Mouse (Mus musculus) hindbrain, embryonic 14.5 days (tissue): Measurements from ENCODE around the gene Ddc. TPM values are rescaled to one million over a fixed set of nuclear protein-coding genes. Genes with fewer than 3 reads are reported as not detected.

Source experiments
- ATAC-seq: fragments of 200-750 bp; cut with Nextera tagmentation; 2 replicates; pipeline ENCODE4 v1.8.0; 2017; ENCODE audit warnings: moderate number of reproducible peaks, mild to moderate bottlenecking, moderate TSS enrichment, moderate library complexity; ENCODE audit not compliant: low FRiP score
- DNase-seq: peaks from one replicate; pipeline ENCODE4 v3.0.0-alpha.2; 2015; ENCODE audit warnings: low spot score
- H3K27ac ChIP-seq: fragments of 300-500 bp; sonication (generic); 2 replicates; pipeline ENCODE4 v1.5.1; 2014; ENCODE audit warnings: mild to moderate bottlenecking, moderate library complexity
- H3K27me3 ChIP-seq: fragments of 300-500 bp; sonication (generic); 2 replicates; pipeline ENCODE4 v1.6.1; 2014; ENCODE audit warnings: mild to moderate bottlenecking, low read length, mixed read lengths; ENCODE audit not compliant: control insufficient read depth, insufficient read depth
- H3K36me3 ChIP-seq: fragments of 300-500 bp; sonication (generic); replicated peaks from 2 replicates; pipeline ENCODE4 v1.6.1; 2014; ENCODE audit not compliant: control insufficient read depth, insufficient read depth
- H3K4me1 ChIP-seq: fragments of 300-500 bp; sonication (generic); replicated peaks from 2 replicates; pipeline ENCODE4 v1.6.1; 2014; ENCODE audit warnings: antibody characterized with exemption, low read length, mixed read lengths; ENCODE audit not compliant: control insufficient read depth, insufficient read depth
- H3K4me2 ChIP-seq: fragments of 300-500 bp; sonication (generic); replicated peaks from 2 replicates; pipeline ENCODE4 v1.6.1; 2014; ENCODE audit warnings: mild to moderate bottlenecking, moderate library complexity
- H3K4me3 ChIP-seq: fragments of 300-500 bp; sonication (generic); replicated peaks from 2 replicates; pipeline ENCODE4 v1.5.1; 2014; ENCODE audit warnings: mild to moderate bottlenecking, low read length
- H3K9ac ChIP-seq: fragments of 300-500 bp; sonication (generic); 2 replicates; pipeline ENCODE4 v1.6.1; 2014
- H3K9me3 ChIP-seq: fragments of 300-500 bp; sonication (generic); 2 replicates; pipeline ENCODE4 v1.6.1; 2016; ENCODE audit warnings: low read length; ENCODE audit not compliant: control insufficient read depth
- WGBS: fragments of 180-500 bp; shearing (Covaris S2); extraction: QIAGEN DNeasy Blood & Tissue Kit; methylation state at CpG from one replicate; pipeline ENCODE4 v1.1.7; 2014; 5-methylcytosine and 5-hydroxymethylcytosine counted together
- polyA plus RNA-seq: library from polyadenylated mRNA; unstranded; fragments of >200 nt; fragmentation: Nextera tagmentation; extraction: Ambion mirVana; gene quantifications from 2 replicates; pipeline ENCODE4 v1.2.1, GENCODE M21; 2014

The Ddc gene
- polyA plus RNA-seq, 1 experiment from 2014 or later: 7.0 TPM

DNA sequence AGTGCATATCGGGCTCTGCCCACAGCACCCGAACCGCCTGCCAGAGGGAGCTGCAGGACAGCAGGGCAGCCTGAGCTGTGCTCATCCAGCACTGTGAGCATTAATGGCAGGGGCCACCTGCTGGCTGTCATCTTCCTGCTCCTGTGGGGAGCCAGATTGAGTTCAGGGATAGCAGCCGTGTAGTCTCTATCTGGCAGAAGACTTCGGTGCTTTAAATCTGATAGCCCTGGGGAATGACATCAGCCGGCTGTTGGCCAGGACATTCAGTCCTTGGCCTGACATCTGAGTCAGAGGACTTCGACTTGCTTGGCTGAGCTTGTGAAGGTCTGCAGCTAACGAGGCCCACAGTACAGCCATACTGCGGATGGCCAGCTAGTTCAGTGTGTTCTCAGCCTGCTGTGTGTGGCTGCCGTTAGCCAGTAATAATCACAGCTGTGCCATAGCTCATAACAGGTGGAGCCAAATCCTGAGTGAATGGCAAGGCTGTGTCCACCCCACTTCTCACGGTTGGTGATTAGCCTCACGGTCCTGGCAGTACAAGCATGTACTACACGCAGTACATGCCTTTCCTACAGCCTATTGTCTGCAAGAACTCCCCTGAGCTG is 53.5 kb downstream of the Ddc start:
- Histone ChIP-seq H3K9ac (no peak overlapping the region), H3K4me3 (no peak overlapping the region)

DNA sequence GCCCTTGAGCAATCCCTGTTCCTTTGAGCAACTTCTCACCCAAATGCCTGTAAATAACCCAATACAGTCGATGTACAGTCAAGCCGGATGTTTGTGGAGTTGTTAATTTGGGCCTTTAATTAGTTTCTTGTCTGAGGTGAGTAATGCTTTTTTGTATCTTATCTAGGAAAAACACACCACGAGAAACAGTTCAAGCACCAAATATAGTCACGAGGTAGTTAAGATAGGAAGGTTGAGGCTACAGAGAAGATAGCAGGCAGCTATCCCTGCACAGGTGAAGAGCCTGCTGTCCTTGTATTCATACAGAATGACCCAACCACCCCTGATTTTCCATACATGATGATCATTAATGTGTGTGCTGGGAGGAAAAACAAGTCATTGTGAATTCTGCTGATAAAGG is 56.4 kb downstream of the Ddc start:
- DNase-seq (no peak), ATAC-seq (no peak)
- Histone ChIP-seq H3K9ac (no peak overlapping the region), H3K9me3 (no peaks in the 10 kb centered on the region), H3K36me3 (no peaks in the 10 kb centered on the region), H3K27me3 (no peaks in the 10 kb centered on the region), H3K27ac (no peak overlapping the region), H3K4me1 (no peaks in the 10 kb centered on the region), H3K4me3 (no peak overlapping the region), H3K4me2 (no peak overlapping the region)
- 84% methylated on average over 4 of the region's 4 CpGs for WGBS

More for the DNA sequence above, 53.5 kb downstream of the Ddc start:
- WGBS: 35% methylated on average over 13 of the region's 13 CpGs
- no peaks in the 10 kb centered on the region for H3K27me3 ChIP-seq
- ATAC-seq: peak; percentile 77
- no peaks in the 10 kb centered on the region for H3K9me3 ChIP-seq
- no peaks in the 10 kb centered on the region for H3K4me1 ChIP-seq
- no peak overlapping the region for H3K4me2 ChIP-seq
- 0 out of 2 replicates have a peak overlapping the region, but pooled peaks have one; percentile 47 for H3K27ac ChIP-seq
- DNase-seq: no peak
- H3K36me3 ChIP-seq: no peaks in the 10 kb centered on the region

DNA sequence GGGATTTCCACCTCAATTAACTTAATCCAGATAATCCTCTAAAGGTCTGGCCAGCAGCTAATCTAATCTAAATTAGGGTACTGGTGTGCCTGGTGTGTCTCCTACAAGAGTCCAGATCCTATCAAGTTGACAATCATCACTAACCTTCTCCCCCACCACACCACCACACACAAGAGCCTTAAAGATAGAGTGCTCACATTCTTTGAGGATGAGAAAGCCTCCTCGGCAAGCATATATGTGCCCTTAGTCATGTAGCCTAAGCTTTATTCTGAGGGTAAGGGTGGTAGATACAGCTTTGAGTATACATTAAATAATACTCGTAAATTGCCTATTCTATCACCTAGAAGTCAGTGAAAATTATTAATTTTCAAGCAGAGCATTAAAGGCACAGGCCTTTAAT is 57.2 kb downstream of the Ddc start:
- H3K27me3 ChIP-seq: no peaks in the 10 kb centered on the region
- no peaks in the 10 kb centered on the region for H3K4me1 ChIP-seq
- H3K36me3 ChIP-seq: no peaks in the 10 kb centered on the region
- no peak overlapping the region for H3K9ac ChIP-seq
- no peak overlapping the region for H3K4me2 ChIP-seq
- H3K27ac ChIP-seq: no peak overlapping the region
- WGBS: 89% methylated on average over 2 of the region's 2 CpGs
- H3K9me3 ChIP-seq: no peaks in the 10 kb centered on the region
- H3K4me3 ChIP-seq: no peak overlapping the region
- no peak for DNase-seq
- ATAC-seq: no peak

DNA sequence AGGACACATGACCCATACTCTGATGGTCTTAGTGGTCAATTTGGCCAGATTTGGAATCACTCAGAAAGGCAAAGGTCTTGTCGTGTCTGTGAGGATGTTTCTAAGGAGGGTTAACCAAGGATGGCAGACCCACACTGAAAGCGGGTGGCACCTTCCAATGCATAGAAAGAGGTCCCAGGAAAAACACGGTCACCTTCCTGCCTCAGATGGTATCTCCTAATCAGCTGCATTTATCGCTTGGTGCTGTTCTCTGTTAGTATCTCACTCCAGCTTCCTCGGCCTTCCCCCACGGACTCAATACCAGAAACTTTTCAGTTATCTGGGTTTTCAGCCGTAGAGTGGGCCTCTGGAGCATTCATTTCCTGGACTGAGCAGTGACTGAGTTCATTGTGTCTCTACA is 58.1 kb downstream of the Ddc start:
- WGBS: 92% methylated on average over 7 of the region's 7 CpGs
- Histone ChIP-seq H3K9me3 (no peaks in the 10 kb centered on the region), H3K4me3 (no peak overlapping the region), H3K9ac (no peak overlapping the region), H3K27me3 (no peaks in the 10 kb centered on the region), H3K27ac (no peak overlapping the region), H3K4me1 (no peaks in the 10 kb centered on the region), H3K4me2 (no peak overlapping the region), H3K36me3 (no peaks in the 10 kb centered on the region)
- no peak for ATAC-seq
- no peak for DNase-seq

DNA sequence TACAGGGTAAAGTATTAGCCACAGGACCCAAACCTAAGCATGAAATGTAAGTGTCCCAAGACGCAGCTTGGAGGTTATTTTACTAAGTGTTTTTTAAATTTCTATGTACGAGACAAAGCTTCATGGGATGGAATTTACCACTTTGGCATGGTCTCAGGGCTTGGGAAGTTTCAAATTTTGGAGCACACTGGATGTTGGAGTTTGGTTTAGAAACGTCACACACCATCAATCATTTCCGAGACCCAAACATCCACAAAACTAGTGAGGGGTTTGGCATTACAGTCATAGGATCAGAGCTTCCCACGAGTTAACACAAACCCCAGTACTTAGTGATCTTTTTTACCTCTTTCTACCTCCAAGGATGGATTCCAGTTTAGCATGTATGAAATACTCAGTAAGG is 60.6 kb downstream of the Ddc start:
- DNase-seq (no peak), ATAC-seq (no peak)
- no peak overlapping the region for H3K4me2 ChIP-seq
- WGBS: 86% methylated on average over 5 of the region's 5 CpGs
- H3K27ac ChIP-seq: no peak overlapping the region
- H3K9me3 ChIP-seq: no peaks in the 10 kb centered on the region
- H3K36me3 ChIP-seq: no peaks in the 10 kb centered on the region
- H3K9ac ChIP-seq: no peak overlapping the region
- 0 out of 2 replicates have a peak, but pooled peaks cover 4% of the 10 kb centered on the region for H3K4me1 ChIP-seq
- H3K4me3 ChIP-seq: no peak overlapping the region
- no peaks in the 10 kb centered on the region for H3K27me3 ChIP-seq

DNA sequence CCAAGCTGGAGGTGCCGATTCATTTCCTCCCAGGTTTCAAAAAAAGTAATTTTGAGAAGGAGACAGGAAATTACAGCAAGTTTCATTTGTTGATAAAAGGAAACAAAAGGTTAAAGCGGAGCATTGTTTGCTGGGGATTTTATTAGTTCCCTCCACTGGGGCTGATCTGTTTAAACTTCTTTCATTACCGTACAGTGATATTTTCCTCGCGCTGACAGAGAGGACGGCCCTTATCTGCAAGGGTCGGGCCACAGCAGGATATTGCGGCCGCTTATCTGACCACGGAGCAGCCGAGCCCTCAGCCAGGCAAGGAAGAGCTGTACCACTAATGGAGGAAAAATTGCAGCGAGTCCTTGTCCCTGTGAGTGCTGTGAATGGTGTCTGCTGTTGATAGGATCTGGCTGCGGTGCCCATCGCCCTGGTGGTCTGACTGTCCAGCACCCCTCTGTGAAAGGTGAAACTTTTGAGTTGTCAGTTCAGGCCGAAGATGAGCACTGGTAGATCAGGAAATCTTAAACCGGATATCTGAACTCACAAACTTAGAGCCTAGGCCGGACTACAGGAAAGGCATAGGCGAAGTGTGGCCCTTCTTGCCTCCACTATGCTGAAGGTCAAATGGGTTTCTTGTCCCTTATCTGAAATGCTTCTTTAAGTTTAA is 61.1 kb downstream of the Ddc start:
- Histone ChIP-seq H3K9ac (no peak overlapping the region), H3K27me3 (no peaks in the 10 kb centered on the region), H3K4me3 (no peak overlapping the region), H3K4me1 (0 out of 2 replicates have a peak, but pooled peaks cover 5% of the 10 kb centered on the region), H3K4me2 (0 out of 2 replicates have a peak overlapping the region, but pooled peaks have one; percentile 7), H3K36me3 (no peaks in the 10 kb centered on the region), H3K9me3 (no peaks in the 10 kb centered on the region), H3K27ac (no peak overlapping the region)
- 58% methylated on average over 18 of the region's 18 CpGs for WGBS
- no peak for DNase-seq
- no peak for ATAC-seq

DNA sequence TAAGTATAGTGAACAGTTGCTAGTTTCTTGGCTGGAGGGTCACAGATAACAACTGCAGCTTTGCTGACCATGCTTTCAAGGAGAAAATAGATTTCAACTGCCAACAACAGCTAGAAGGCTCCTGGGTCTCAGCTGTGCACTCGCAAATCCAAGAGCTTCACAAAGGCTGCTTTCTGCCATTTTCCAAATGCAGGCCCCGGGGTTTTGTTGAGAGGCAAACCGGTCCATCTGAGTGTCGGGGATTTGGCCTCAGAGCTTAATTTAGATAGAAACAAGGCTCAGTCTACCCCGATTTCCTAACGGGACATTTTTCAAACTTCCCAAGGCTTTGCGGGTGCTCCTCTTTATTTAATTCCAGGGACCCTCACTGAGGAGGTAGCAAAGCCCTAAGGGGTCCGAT is 61.7 kb downstream of the Ddc start:
- no peak overlapping the region for H3K27ac ChIP-seq
- H3K4me1 ChIP-seq: 0 out of 2 replicates have a peak, but pooled peaks cover 7% of the 10 kb centered on the region
- no peak for ATAC-seq
- H3K9ac ChIP-seq: no peak overlapping the region
- no peaks in the 10 kb centered on the region for H3K27me3 ChIP-seq
- H3K9me3 ChIP-seq: no peaks in the 10 kb centered on the region
- 61% methylated on average over 8 of the region's 8 CpGs for WGBS
- H3K4me2 ChIP-seq: no peak overlapping the region
- H3K36me3 ChIP-seq: no peaks in the 10 kb centered on the region
- no peak for DNase-seq
- no peak overlapping the region for H3K4me3 ChIP-seq

DNA sequence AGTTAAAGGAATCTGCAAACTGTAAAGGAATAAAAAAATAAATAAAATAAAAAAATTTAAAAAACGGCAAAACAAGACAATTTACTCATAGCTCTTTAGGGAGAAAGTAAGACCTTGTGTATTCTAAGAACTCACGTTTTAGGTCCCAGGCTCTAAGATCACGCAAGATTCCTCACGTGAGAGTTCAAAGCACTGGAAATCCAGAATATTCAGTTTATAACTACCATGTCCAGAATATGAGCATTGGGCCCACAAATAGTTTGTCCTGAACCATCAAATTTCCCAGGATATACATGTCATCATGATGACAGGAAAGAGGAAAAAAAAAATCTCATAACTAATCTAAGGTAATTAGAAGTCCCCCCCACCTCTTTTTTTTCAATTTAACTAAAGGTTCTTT is 62.2 kb downstream of the Ddc start:
- ATAC-seq (no peak), DNase-seq (no peak)
- no peak overlapping the region for H3K27ac ChIP-seq
- H3K27me3 ChIP-seq: no peaks in the 10 kb centered on the region
- H3K36me3 ChIP-seq: no peaks in the 10 kb centered on the region
- no peaks in the 10 kb centered on the region for H3K9me3 ChIP-seq
- no peak overlapping the region for H3K4me3 ChIP-seq
- H3K4me1 ChIP-seq: 0 out of 2 replicates have a peak, but pooled peaks cover 11% of the 10 kb centered on the region
- no peak overlapping the region for H3K9ac ChIP-seq
- H3K4me2 ChIP-seq: no peak overlapping the region
- WGBS: 84% methylated on average over 4 of the region's 4 CpGs

DNA sequence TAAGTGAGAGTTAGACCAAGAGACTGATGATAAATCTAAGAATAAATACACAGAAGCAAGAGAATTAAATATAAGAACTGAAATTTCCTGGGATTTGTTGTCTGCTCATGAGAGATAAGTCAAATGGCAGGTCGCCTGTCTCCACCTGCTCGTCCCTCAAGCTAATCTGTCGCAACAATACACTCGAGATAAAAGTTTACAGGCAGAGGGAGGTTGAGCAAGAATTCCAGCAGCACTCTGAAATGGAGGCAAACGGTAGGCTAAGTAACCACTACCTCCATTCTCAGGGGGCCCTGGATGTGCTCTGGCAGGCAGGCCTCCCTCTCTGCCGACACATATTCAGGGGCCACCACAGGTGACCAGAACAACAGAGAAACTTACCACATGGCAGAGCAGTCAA is 62.6 kb downstream of the Ddc start:
- Histone ChIP-seq H3K36me3 (no peaks in the 10 kb centered on the region), H3K4me2 (no peak overlapping the region), H3K4me3 (no peak overlapping the region), H3K27ac (no peak overlapping the region), H3K9ac (no peak overlapping the region), H3K9me3 (no peaks in the 10 kb centered on the region), H3K4me1 (0 out of 2 replicates have a peak, but pooled peaks cover 11% of the 10 kb centered on the region), H3K27me3 (no peaks in the 10 kb centered on the region)
- DNase-seq (no peak), ATAC-seq (no peak)
- WGBS: 50% methylated on average over 6 of the region's 6 CpGs
